Comparison of ENCODE assay signal across 16 mouse cellular contexts in the genomic region with DNA sequence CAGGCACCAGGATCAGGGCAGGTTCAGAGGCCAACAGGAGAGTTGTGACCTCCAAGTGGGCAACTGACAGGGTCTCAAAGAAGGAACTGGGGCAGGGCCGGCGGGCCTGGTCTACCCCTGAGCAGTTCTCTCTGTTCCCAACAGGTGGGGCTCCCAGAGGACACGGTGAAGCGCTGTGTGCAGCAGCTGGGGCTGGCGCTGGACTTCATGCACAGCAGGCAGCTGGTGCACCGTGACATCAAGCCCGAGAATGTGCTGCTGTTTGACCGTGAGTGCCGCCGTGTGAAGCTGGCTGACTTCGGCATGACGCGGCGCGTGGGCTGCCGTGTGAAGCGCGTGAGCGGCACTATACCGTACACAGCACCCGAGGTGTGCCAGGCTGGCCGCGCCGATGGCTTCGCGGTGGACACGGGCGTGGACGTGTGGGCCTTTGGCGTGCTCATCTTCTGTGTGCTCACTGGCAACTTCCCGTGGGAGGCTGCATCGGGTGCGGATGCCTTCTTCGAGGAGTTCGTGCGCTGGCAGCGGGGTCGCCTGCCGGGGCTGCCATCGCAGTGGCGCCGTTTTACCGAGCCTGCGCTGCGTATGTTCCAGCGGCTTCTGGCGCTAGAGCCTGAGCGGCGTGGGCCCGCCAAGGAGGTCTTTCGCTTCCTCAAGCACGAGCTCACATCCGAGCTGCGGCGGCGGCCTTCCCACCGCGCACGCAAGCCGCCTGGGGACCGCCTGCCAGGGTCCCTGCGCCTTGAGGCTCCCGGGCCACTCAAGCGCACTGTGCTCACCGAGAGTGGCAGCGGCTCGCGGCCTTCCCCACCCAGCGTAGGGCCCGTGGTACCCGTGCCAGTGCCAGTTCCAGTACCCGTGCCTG. TPM values are rescaled to one million over a fixed set of nuclear protein-coding genes. Genes with fewer than 3 reads are reported as not detected.
DNase-seq lines count a peak whose midpoint lies in the region; ATAC-seq and TF ChIP-seq lines count a peak whose summit lies in the region.
"Had no signal": no experiment of that assay in that cellular context is flagged by ENCODE, and none has a peak within 500 bp of the region (broad histone marks: within the 10 kb centered on the region; RNA-seq: fewer than 3 reads in every experiment).

No protein-coding gene starts in this region.

- 89% methylated on average over 72 of the region's 72 CpGs for WGBS in forebrain, embryonic 12.5 days
- WGBS in forebrain, embryonic 16.5 days = 94% methylated on average over 72 of the region's 72 CpGs
- 72% methylated on average over 72 of the region's 72 CpGs for WGBS in heart, embryonic 16.5 days
- WGBS in heart, adult 2 months = 86% methylated on average over 72 of the region's 72 CpGs
- WGBS in neural tube, embryonic 11.5 days = 91% methylated on average over 72 of the region's 72 CpGs
- 87% methylated on average over 72 of the region's 72 CpGs for WGBS in embryonic facial prominence, embryonic 10.5 days

- DNase-seq in heart, adult 2 months = no peak
- no peak for DNase-seq in neural tube, embryonic 11.5 days (ENCODE audit: low spot score)
- no peak for DNase-seq in neural tube, embryonic 10.5 days (ENCODE audit: extremely low spot score, low spot score)
- no peak for DNase-seq in embryonic facial prominence, embryonic 10.5 days (ENCODE audit: low spot score)
- no peak for DNase-seq in adrenal gland, adult 2 months
- DNase-seq: adrenal gland, postnatal 36 days; B cell, adult 2 months; layer of hippocampus, adult 9-11 months had no signal

- TF ChIP-seq CTCF in heart, adult 2 months (IDR thresholded peaks at IDR 0.05) = no peak

- no peaks in the 10 kb centered on the region for H3K9me3 ChIP-seq in forebrain, embryonic 12.5 days
- no peaks in the 10 kb centered on the region for H3K9me3 ChIP-seq in forebrain, embryonic 16.5 days (ENCODE audit: control insufficient read depth, low read length)
- no peaks in the 10 kb centered on the region for H3K9me3 ChIP-seq in heart, embryonic 16.5 days (replicated peaks; ENCODE audit: control insufficient read depth, low read length)
- no peaks in the 10 kb centered on the region for H3K9me3 ChIP-seq in neural tube, embryonic 11.5 days (ENCODE audit: control insufficient read depth, low read length)
- H3K9me3 ChIP-seq in embryonic facial prominence, embryonic 10.5 days = no peaks in the 10 kb centered on the region
- H3K9me3 ChIP-seq: embryonic facial prominence, embryonic 15.5 days; lung, embryonic 15.5 days had no signal

- H3K4me1 ChIP-seq in forebrain, embryonic 12.5 days = peaks cover 29% of the 10 kb centered on the region
- peaks cover 27% of the 10 kb centered on the region for H3K4me1 ChIP-seq in forebrain, embryonic 16.5 days (replicated peaks; ENCODE audit: control insufficient read depth, insufficient read depth, low read length)
- H3K4me1 ChIP-seq in heart, embryonic 16.5 days (ENCODE audit: control insufficient read depth, insufficient read depth, low read length) = peaks cover 12% of the 10 kb centered on the region
- peaks cover 7% of the 10 kb centered on the region for H3K4me1 ChIP-seq in heart, adult 2 months (ENCODE audit: control insufficient read depth, insufficient read depth, low read length)
- no peaks in the 10 kb centered on the region for H3K4me1 ChIP-seq in neural tube, embryonic 11.5 days (ENCODE audit: control insufficient read depth, insufficient read depth, low read length)
- peaks cover 16% of the 10 kb centered on the region for H3K4me1 ChIP-seq in embryonic facial prominence, embryonic 10.5 days

- no peak for ATAC-seq in forebrain, embryonic 12.5 days (ENCODE audit: low FRiP score)
- ATAC-seq in forebrain, embryonic 16.5 days = no peak
- no peak for ATAC-seq in heart, embryonic 16.5 days (replicated peaks; ENCODE audit: extremely low read depth, insufficient read depth, low FRiP score)
- no peak for ATAC-seq in neural tube, embryonic 11.5 days (ENCODE audit: insufficient read depth, low FRiP score, low TSS enrichment)
- ATAC-seq: forebrain, embryonic 14.5 days; intestine, embryonic 16.5 days had no signal

- intact Hi-C loops in heart, adult 2 months (cut with DNase I) = no loop called here

- no peaks in the 10 kb centered on the region for H3K79me2 ChIP-seq in heart, adult 2 months (replicated peaks; ENCODE audit: control insufficient read depth, insufficient read depth, low read length)

- no peaks in the 10 kb centered on the region for H3K27me3 ChIP-seq in forebrain, embryonic 12.5 days
- no peaks in the 10 kb centered on the region for H3K27me3 ChIP-seq in forebrain, embryonic 16.5 days (replicated peaks; ENCODE audit: control insufficient read depth, insufficient read depth, low read length)
- H3K27me3 ChIP-seq in heart, embryonic 16.5 days (ENCODE audit: control insufficient read depth, insufficient read depth, low read length) = no peaks in the 10 kb centered on the region
- no peaks in the 10 kb centered on the region for H3K27me3 ChIP-seq in heart, adult 2 months (ENCODE audit: control insufficient read depth, insufficient read depth, low read length)
- no peaks in the 10 kb centered on the region for H3K27me3 ChIP-seq in neural tube, embryonic 11.5 days (ENCODE audit: control insufficient read depth, insufficient read depth, low read length)
- no peaks in the 10 kb centered on the region for H3K27me3 ChIP-seq in embryonic facial prominence, embryonic 10.5 days (replicated peaks; ENCODE audit: low read depth, poor library complexity, severe bottlenecking)
- H3K27me3 ChIP-seq: embryonic facial prominence, embryonic 15.5 days; lung, embryonic 15.5 days had no signal

- H3K27ac ChIP-seq in forebrain, embryonic 12.5 days = peak overlapping the region; percentile 32; the same call in 1 of the 2 replicates
- H3K27ac ChIP-seq in forebrain, embryonic 16.5 days (ENCODE audit: low read length) = no peak overlapping the region
- H3K27ac ChIP-seq in heart, embryonic 16.5 days (ENCODE audit: low read length) = no peak overlapping the region
- H3K27ac ChIP-seq in heart, adult 2 months = no peak overlapping the region
- peak overlapping the region; percentile 23; the same call in 1 of the 2 replicates for H3K27ac ChIP-seq in neural tube, embryonic 11.5 days (ENCODE audit: low read depth, low read length)
- H3K27ac ChIP-seq in embryonic facial prominence, embryonic 10.5 days (replicated peaks) = 0 out of 2 replicates have a peak overlapping the region, but pooled peaks have one; percentile 10
- H3K27ac ChIP-seq: embryonic facial prominence, embryonic 15.5 days; kidney, postnatal 0 days; lung, embryonic 15.5 days had no signal

- peaks cover 75% of the 10 kb centered on the region for H3K36me3 ChIP-seq in forebrain, embryonic 12.5 days (replicated peaks)
- peaks cover 29% of the 10 kb centered on the region for H3K36me3 ChIP-seq in forebrain, embryonic 16.5 days (ENCODE audit: control insufficient read depth, insufficient read depth)
- peaks cover 9% of the 10 kb centered on the region for H3K36me3 ChIP-seq in heart, embryonic 16.5 days (ENCODE audit: control insufficient read depth, insufficient read depth)
- no peaks in the 10 kb centered on the region for H3K36me3 ChIP-seq in heart, adult 2 months (ENCODE audit: control insufficient read depth, insufficient read depth, low read length)
- peaks cover 34% of the 10 kb centered on the region for H3K36me3 ChIP-seq in neural tube, embryonic 11.5 days (ENCODE audit: control insufficient read depth, insufficient read depth, low read length)
- H3K36me3 ChIP-seq in embryonic facial prominence, embryonic 10.5 days (replicated peaks) = peaks cover 84% of the 10 kb centered on the region

- no peak overlapping the region for H3K4me3 ChIP-seq in forebrain, embryonic 12.5 days (replicated peaks)
- no peak overlapping the region for H3K4me3 ChIP-seq in forebrain, embryonic 16.5 days (replicated peaks; ENCODE audit: low read length)
- no peak overlapping the region for H3K4me3 ChIP-seq in heart, embryonic 16.5 days (ENCODE audit: low read length)
- no peak overlapping the region for H3K4me3 ChIP-seq in heart, adult 2 months
- no peak overlapping the region for H3K4me3 ChIP-seq in neural tube, embryonic 11.5 days (ENCODE audit: low read depth, low read length)
- H3K4me3 ChIP-seq in embryonic facial prominence, embryonic 10.5 days = no peak overlapping the region
- H3K4me3 ChIP-seq: embryonic facial prominence, embryonic 15.5 days; lung, embryonic 15.5 days had no signal

- no peak overlapping the region for H3K4me2 ChIP-seq in forebrain, embryonic 12.5 days
- no peak overlapping the region for H3K4me2 ChIP-seq in forebrain, embryonic 16.5 days (ENCODE audit: low read length)
- peak overlapping the region; percentile 15; the same call in 1 of the 2 replicates for H3K4me2 ChIP-seq in heart, embryonic 16.5 days (ENCODE audit: low read depth, low read length)
- no peak overlapping the region for H3K4me2 ChIP-seq in neural tube, embryonic 11.5 days (ENCODE audit: low read depth)
- H3K4me2 ChIP-seq: embryonic facial prominence, embryonic 15.5 days; lung, embryonic 15.5 days had no signal

- TF ChIP-seq EP300 in heart, adult 2 months (IDR thresholded peaks at IDR 0.05; ENCODE audit: insufficient read depth, low read depth, low read length) = no peak

- no peak for TF ChIP-seq POLR2A in heart, adult 2 months (IDR thresholded peaks at IDR 0.05; ENCODE audit: insufficient read depth, low read depth, low read length)

- no peak overlapping the region for H3K9ac ChIP-seq in forebrain, embryonic 12.5 days
- no peak overlapping the region for H3K9ac ChIP-seq in forebrain, embryonic 16.5 days (replicated peaks; ENCODE audit: low read depth, low read length)
- no peak overlapping the region; the same call in 1 of the 2 replicates for H3K9ac ChIP-seq in heart, embryonic 16.5 days (ENCODE audit: low read length)
- H3K9ac ChIP-seq in heart, adult 2 months (ENCODE audit: low read depth, low read length) = no peak overlapping the region
- H3K9ac ChIP-seq in neural tube, embryonic 11.5 days (ENCODE audit: low read length) = no peak overlapping the region
- H3K9ac ChIP-seq: embryonic facial prominence, embryonic 15.5 days; lung, embryonic 15.5 days had no signal

RNA-seq across cellular contexts. Expression of gene Sbk1, which starts 19.5 kb away (rescaled TPM):
- 264 and 272 TPM in 2 replicates for polyA plus RNA-seq in forebrain, embryonic 12.5 days (2016; fragmentation: Nextera tagmentation; extraction: Ambion mirVana)
- polyA plus RNA-seq in forebrain, embryonic 16.5 days (2015; fragmentation: Nextera tagmentation; extraction: Ambion mirVana) = 295 and 323 TPM in 2 replicates
- polyA plus RNA-seq in heart, embryonic 16.5 days (2015; fragmentation: Nextera tagmentation; extraction: Ambion mirVana) = 12.1 and 13.6 TPM in 2 replicates
- 10 to 100 TPM; 61.9 to 87.4 TPM for total RNA-seq in heart, adult 2 months (2021)
- 44.5 and 55.4 TPM in 2 replicates for polyA plus RNA-seq in heart, adult 2 months (2012; rRNA removed)
- 206 and 227 TPM in 2 replicates for polyA plus RNA-seq in neural tube, embryonic 11.5 days (2014; fragmentation: Nextera tagmentation; extraction: Ambion mirVana)
- 91.0 and 102 TPM in 2 replicates for polyA plus RNA-seq in embryonic facial prominence, embryonic 10.5 days (2016; fragmentation: Nextera tagmentation; extraction: Ambion mirVana)
- 10 to 100 TPM; 32.4 to 91.1 TPM for total RNA-seq in adrenal gland, adult 2 months (2021)
- polyA plus RNA-seq in adrenal gland, adult 2 months (2012; rRNA removed) = 112 and 178 TPM in 2 replicates

Comparison
In these comparisons a context has a peak if more than half of its experiments do, and no peak if none do; other contexts are left out.
1. H3K27ac ChIP-seq: peak in forebrain, embryonic 12.5 days (single experiment), neural tube, embryonic 11.5 days (single experiment) and embryonic facial prominence, embryonic 10.5 days (single experiment); none in forebrain, embryonic 16.5 days (single experiment), heart, embryonic 16.5 days (single experiment) and heart, adult 2 months (single experiment).